Mouse (Mus musculus): Measurements from ENCODE around the gene Evi2. TPM values are rescaled to one million over a fixed set of nuclear protein-coding genes. Genes with fewer than 3 reads are reported as not detected.

Evi2 gene
- polyA plus RNA-seq (2015; fragmentation: Nextera tagmentation; extraction: Ambion mirVana) = 1.0 and 1.4 TPM in 2 replicates

DNA sequence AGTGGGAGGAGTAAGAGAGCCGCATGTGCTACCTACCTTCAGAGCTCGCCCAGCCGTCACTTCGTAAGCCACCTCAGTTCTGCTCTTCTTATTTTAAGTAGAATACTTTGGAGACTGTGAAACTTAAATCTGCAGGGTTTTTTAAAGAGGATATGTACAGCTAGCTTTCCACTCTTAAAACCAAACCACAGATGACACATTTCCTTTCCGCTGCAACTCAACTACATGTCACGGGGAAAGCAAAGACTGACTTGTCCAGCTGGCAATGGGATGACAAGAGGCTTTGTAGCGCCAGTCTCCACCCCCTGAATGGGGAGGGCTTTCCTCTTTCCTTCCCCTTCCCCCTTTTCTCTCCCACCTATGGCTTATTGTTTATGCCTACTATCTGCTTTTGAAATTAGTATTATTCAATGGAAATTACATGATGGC lies at the start of gene Evi2, which contains the start of gene Evi2a:
Gene Evi2 (minus strand): TSS at position 257 of the 429 bp plus-strand sequence.
Gene Evi2a (minus strand): TSS at position 277 of the 429 bp plus-strand sequence.
- ATAC-seq (ENCODE audit: insufficient number of reproducible peaks, insufficient read depth, low FRiP score, low TSS enrichment, low read depth) = no peak
- no peaks in the 10 kb centered on the region for H3K27me3 ChIP-seq
- no peak within 1 kb of the TSS for H3K4me2 ChIP-seq
- H3K36me3 ChIP-seq = peaks cover 15% of the 10 kb centered on the region
- no peak within 1 kb of the TSS for H3K27ac ChIP-seq
- peaks cover 13% of the 10 kb centered on the region for H3K4me1 ChIP-seq
- H3K4me3 ChIP-seq = no peak within 1 kb of the TSS
- H3K9ac ChIP-seq = no peak within 1 kb of the TSS
- 84% methylated on average over 7 of the region's 7 CpGs for WGBS
- no peaks in the 10 kb centered on the region for H3K9me3 ChIP-seq

- Histone ChIP-seq H3K4me2 (no peak overlapping the region), H3K4me1 (no peaks in the 10 kb centered on the region), H3K4me3 (no peak overlapping the region), H3K27ac (no peak overlapping the region), H3K9me3 (no peaks in the 10 kb centered on the region), H3K9ac (no peak overlapping the region), H3K27me3 (no peaks in the 10 kb centered on the region), H3K36me3 (peaks cover 39% of the 10 kb centered on the region)
- no peak for ATAC-seq (ENCODE audit: insufficient number of reproducible peaks, insufficient read depth, low FRiP score, low TSS enrichment, low read depth)
- 50% methylated on average over 5 of the region's 5 CpGs for WGBS
Observed at GRCm38 (mm10) chr11:79577741-79578140, 47.4 kb upstream of the Evi2 start.

DNA sequence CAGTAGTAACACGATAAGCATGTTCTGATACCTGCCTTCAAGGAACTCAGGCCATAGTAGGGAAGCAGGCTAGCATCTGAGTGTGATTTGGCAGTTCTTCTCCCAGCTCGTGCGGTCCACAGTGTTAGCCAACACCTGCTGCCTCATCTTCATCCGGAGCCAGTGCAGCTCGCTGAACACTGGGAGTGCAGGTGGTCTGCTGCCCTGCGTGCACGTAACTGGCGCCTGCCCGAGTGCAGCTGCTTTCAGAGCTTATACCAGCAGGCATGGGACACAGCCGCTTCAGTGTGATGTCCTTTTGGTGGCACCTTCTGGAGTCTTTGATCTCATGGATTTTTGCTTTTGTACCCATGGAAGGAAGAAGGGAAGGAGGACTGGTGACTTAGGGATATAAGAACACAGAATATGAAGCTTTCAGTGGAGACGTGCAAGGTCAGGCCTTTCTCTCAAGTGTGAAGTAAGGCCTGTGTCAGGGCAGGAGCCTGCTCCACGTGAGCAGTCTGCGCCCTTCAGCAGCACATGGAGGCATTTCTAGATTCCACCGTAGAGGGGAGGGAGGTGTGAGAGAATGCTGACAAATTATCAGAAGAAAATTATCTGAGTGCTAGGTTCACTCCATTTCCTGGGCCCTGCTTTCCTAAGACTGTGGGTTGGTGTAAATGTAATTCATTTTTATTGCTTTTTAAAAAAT lies 45.1 kb upstream of the Evi2 start:
- Histone ChIP-seq H3K9me3 (no peaks in the 10 kb centered on the region), H3K27ac (no peak overlapping the region), H3K4me1 (no peaks in the 10 kb centered on the region), H3K36me3 (peaks cover 58% of the 10 kb centered on the region), H3K4me3 (no peak overlapping the region), H3K4me2 (no peak overlapping the region), H3K27me3 (no peaks in the 10 kb centered on the region), H3K9ac (no peak overlapping the region)
- ATAC-seq (ENCODE audit: insufficient number of reproducible peaks, insufficient read depth, low FRiP score, low TSS enrichment, low read depth) = no peak
- 91% methylated on average over 14 of the region's 14 CpGs for WGBS

DNA sequence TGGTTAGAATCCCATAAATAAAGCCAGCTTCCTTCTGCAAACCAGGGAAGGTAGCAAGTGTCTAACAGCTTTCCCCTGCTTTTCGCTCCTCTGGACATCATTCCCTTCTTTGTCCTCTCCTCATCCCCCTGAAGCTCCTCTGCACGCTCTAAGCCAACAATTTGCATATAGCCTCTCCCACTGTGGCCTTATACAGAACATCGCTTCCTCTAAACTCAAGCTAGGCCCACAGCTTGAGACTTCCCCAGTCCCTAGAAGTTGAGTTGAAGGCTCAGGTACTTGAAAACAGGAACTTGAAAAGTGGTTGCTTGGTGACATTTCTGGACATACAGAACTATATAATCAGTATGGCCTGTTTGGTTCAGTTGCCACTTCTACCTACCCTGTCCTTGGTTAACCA lies 43.4 kb upstream of the Evi2 start:
- no peak for ATAC-seq (ENCODE audit: insufficient number of reproducible peaks, insufficient read depth, low FRiP score, low TSS enrichment, low read depth)
- Histone ChIP-seq H3K9ac (no peak overlapping the region), H3K9me3 (no peaks in the 10 kb centered on the region), H3K27me3 (no peaks in the 10 kb centered on the region), H3K4me1 (no peaks in the 10 kb centered on the region), H3K27ac (no peak overlapping the region), H3K4me3 (no peak overlapping the region), H3K4me2 (no peak overlapping the region), H3K36me3 (peaks cover 61% of the 10 kb centered on the region)
- WGBS = 82% methylated on average over 3 of the region's 3 CpGs

- Histone ChIP-seq H3K4me1 (no peaks in the 10 kb centered on the region), H3K4me3 (no peak overlapping the region)
- 87% methylated on average over 2 of the region's 2 CpGs for WGBS
Observed at GRCm38 (mm10) chr11:79570319-79570718, 39.9 kb upstream of the Evi2 start.

GRCm38 (mm10) chr11:79568197-79568911 lies 38.0 kb upstream of the Evi2 start:
- Histone ChIP-seq H3K9me3 (no peaks in the 10 kb centered on the region), H3K4me2 (no peak overlapping the region), H3K27ac (no peak overlapping the region), H3K4me1 (no peaks in the 10 kb centered on the region), H3K9ac (no peak overlapping the region), H3K4me3 (no peak overlapping the region), H3K27me3 (no peaks in the 10 kb centered on the region), H3K36me3 (peaks cover 77% of the 10 kb centered on the region)
- 84% methylated on average over 11 of the region's 11 CpGs for WGBS
- ATAC-seq (ENCODE audit: insufficient number of reproducible peaks, insufficient read depth, low FRiP score, low TSS enrichment, low read depth) = no peak

More at GRCm38 (mm10) chr11:79570319-79570718, 39.9 kb upstream of the Evi2 start:
- Histone ChIP-seq H3K27me3 (no peaks in the 10 kb centered on the region), H3K9me3 (no peaks in the 10 kb centered on the region), H3K4me2 (no peak overlapping the region), H3K27ac (no peak overlapping the region), H3K9ac (no peak overlapping the region), H3K36me3 (peaks cover 77% of the 10 kb centered on the region)
- ATAC-seq (ENCODE audit: insufficient number of reproducible peaks, insufficient read depth, low FRiP score, low TSS enrichment, low read depth) = no peak

GRCm38 (mm10) chr11:79566947-79567346 lies 36.6 kb upstream of the Evi2 start:
- H3K9ac ChIP-seq = no peak overlapping the region
- 57% methylated on average over 1 of the region's 1 CpGs for WGBS
- no peaks in the 10 kb centered on the region for H3K27me3 ChIP-seq
- no peak for ATAC-seq (ENCODE audit: insufficient number of reproducible peaks, insufficient read depth, low FRiP score, low TSS enrichment, low read depth)
- no peak overlapping the region for H3K27ac ChIP-seq
- H3K4me2 ChIP-seq = no peak overlapping the region
- H3K9me3 ChIP-seq = no peaks in the 10 kb centered on the region
- no peaks in the 10 kb centered on the region for H3K4me1 ChIP-seq
- H3K4me3 ChIP-seq = no peak overlapping the region
- peaks cover 82% of the 10 kb centered on the region for H3K36me3 ChIP-seq

DNA sequence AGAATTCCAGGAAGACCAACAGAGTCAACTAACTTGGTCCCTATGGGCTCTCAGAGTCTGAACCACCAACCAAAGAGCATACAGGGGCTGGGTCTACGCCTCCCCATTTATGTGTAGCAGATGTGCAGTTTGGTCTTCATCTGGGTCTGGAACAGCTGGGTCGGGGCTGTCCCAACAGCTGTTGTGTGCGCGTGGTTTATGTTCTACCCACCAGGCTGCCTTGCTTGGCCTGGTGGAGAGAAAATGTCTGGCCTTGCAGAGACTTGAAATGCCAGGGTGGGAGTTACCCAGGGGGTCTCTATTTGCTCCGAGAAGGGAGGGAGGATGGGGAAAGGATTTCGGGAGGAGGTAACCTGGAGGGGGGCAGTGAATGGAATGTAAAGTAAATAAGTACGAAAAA lies 33.1 kb upstream of the Evi2 start:
- H3K27me3 ChIP-seq = no peaks in the 10 kb centered on the region
- H3K9me3 ChIP-seq = no peaks in the 10 kb centered on the region
- no peak overlapping the region for H3K4me2 ChIP-seq
- no peak for ATAC-seq (ENCODE audit: insufficient number of reproducible peaks, insufficient read depth, low FRiP score, low TSS enrichment, low read depth)
- 71% methylated on average over 7 of the region's 7 CpGs for WGBS
- no peaks in the 10 kb centered on the region for H3K4me1 ChIP-seq
- no peak overlapping the region for H3K27ac ChIP-seq
- peaks cover 87% of the 10 kb centered on the region for H3K36me3 ChIP-seq
- H3K9ac ChIP-seq = no peak overlapping the region
- H3K4me3 ChIP-seq = no peak overlapping the region

DNA sequence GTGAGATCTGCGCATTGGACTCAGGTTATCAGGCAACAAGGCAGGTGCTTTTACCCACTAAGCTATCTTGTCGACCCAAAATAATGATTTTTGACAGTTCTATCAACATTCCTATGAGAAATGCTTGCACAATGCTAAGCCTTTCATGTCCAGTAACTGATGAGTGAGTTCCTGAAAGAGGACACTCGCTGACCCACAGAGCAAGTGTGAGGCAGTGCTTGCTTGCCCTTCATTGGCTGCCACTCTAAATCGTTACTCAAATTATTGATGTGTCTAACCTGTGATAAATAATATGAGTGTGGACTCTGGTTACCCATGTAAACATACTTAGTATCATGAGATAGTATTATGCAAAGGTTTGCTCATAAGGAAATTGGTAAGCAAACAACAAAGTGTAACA lies 30.1 kb upstream of the Evi2 start:
- H3K4me3 ChIP-seq = no peak overlapping the region
- peaks cover 78% of the 10 kb centered on the region for H3K36me3 ChIP-seq
- no peaks in the 10 kb centered on the region for H3K4me1 ChIP-seq
- H3K9ac ChIP-seq = no peak overlapping the region
- 88% methylated on average over 4 of the region's 4 CpGs for WGBS
- H3K27ac ChIP-seq = no peak overlapping the region
- H3K27me3 ChIP-seq = no peaks in the 10 kb centered on the region
- H3K9me3 ChIP-seq = no peaks in the 10 kb centered on the region
- no peak for ATAC-seq (ENCODE audit: insufficient number of reproducible peaks, insufficient read depth, low FRiP score, low TSS enrichment, low read depth)
- no peak overlapping the region for H3K4me2 ChIP-seq

DNA sequence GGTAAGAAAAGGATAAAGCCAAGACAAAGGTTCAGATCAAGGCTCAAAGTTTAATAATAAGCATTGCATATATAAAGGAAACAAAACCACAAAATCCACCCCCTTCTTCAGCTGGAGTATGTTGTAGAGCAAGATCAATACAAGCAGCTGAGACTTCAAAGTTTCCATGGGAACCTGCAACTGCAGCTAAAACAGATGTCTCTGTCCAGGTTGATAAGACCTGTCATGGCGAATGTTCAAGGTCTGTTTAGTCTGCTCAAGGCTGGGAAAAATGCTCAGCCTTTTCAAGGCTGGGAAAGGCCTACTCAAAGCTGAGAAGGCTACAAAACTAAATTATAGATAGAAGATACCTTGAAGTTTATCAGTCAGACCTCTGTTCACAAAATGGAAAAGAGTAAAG lies 22.2 kb upstream of the Evi2 start:
- ATAC-seq (ENCODE audit: insufficient number of reproducible peaks, insufficient read depth, low FRiP score, low TSS enrichment, low read depth) = no peak
- peaks cover 78% of the 10 kb centered on the region for H3K36me3 ChIP-seq
- no peak overlapping the region for H3K4me2 ChIP-seq
- no peak overlapping the region for H3K4me3 ChIP-seq
- H3K4me1 ChIP-seq = no peaks in the 10 kb centered on the region
- 80% methylated on average over 1 of the region's 1 CpGs for WGBS
- no peaks in the 10 kb centered on the region for H3K27me3 ChIP-seq
- H3K9me3 ChIP-seq = no peaks in the 10 kb centered on the region
- no peak overlapping the region for H3K27ac ChIP-seq
- no peak overlapping the region for H3K9ac ChIP-seq

- 93% methylated on average over 3 of the region's 3 CpGs for WGBS
- H3K4me1 ChIP-seq = peaks cover 13% of the 10 kb centered on the region
- peaks cover 35% of the 10 kb centered on the region for H3K36me3 ChIP-seq
- no peak overlapping the region for H3K9ac ChIP-seq
- no peak overlapping the region for H3K4me2 ChIP-seq
- no peaks in the 10 kb centered on the region for H3K9me3 ChIP-seq
- H3K4me3 ChIP-seq = no peak overlapping the region
- H3K27me3 ChIP-seq = no peaks in the 10 kb centered on the region
- no peak overlapping the region for H3K27ac ChIP-seq
- no peak for ATAC-seq (ENCODE audit: insufficient number of reproducible peaks, insufficient read depth, low FRiP score, low TSS enrichment, low read depth)
Observed at GRCm38 (mm10) chr11:79536293-79536692, 5.9 kb upstream of the Evi2 start.

DNA sequence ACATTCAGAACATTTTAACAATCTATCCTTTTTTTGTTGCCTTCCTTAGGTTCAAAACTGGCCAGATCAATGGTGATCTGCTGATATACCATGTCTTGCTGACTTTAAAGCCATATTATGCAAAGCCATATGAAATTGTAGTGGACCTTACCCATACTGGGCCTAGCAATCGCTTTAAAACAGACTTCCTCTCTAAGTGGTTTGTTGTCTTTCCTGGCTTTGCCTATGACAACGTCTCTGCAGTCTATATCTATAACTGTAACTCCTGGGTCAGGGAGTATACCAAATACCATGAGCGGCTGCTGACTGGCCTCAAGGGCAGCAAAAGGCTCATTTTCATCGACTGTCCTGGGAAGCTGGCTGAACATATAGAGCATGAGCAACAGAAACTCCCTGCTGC lies 5.2 kb upstream of the Evi2 start:
- Histone ChIP-seq H3K4me3 (no peak overlapping the region), H3K27ac (no peak overlapping the region), H3K9me3 (no peaks in the 10 kb centered on the region), H3K4me1 (peaks cover 13% of the 10 kb centered on the region), H3K4me2 (no peak overlapping the region), H3K27me3 (no peaks in the 10 kb centered on the region), H3K36me3 (peaks cover 32% of the 10 kb centered on the region), H3K9ac (no peak overlapping the region)
- 90% methylated on average over 4 of the region's 4 CpGs for WGBS
- no peak for ATAC-seq (ENCODE audit: insufficient number of reproducible peaks, insufficient read depth, low FRiP score, low TSS enrichment, low read depth)

Measured in embryonic facial prominence, embryonic 13.5 days (tissue).